In genomic region chr12:99331341-99331947, GRCm38 (mm10) we compare ENCODE assay signal across 12 mouse cellular contexts.
A peak's percentile ranks its signal among the peaks of the same experiment; 100 is the strongest.
DNase-seq lines count a peak whose midpoint lies in the region; ATAC-seq lines count a peak whose summit lies in the region.
"Had no signal": no experiment of that assay in that cellular context is flagged by ENCODE, and none has a peak within 500 bp of the region (broad histone marks: within the 10 kb centered on the region; RNA-seq: fewer than 3 reads in every experiment).

No protein-coding gene starts in this region.

- ATAC-seq in heart, embryonic 13.5 days (ENCODE audit: extremely low read depth, insufficient number of reproducible peaks, low FRiP score, low TSS enrichment): no peak
- ATAC-seq in liver, embryonic 12.5 days: peak; percentile 87
- ATAC-seq in hindbrain, embryonic 11.5 days (ENCODE audit: low FRiP score): no peak

- H3K27ac ChIP-seq in heart, embryonic 13.5 days (replicated peaks): peak overlapping the region; percentile 41; the same call in 1 of the 2 replicates
- H3K27ac ChIP-seq in liver, embryonic 12.5 days: peak overlapping the region; percentile 69; the same call in 1 of the 2 replicates
- no peak overlapping the region for H3K27ac ChIP-seq in hindbrain, embryonic 11.5 days (ENCODE audit: low read depth, low read length)

- peaks cover 74% of the 10 kb centered on the region for H3K4me1 ChIP-seq in heart, embryonic 13.5 days
- peaks cover 63% of the 10 kb centered on the region for H3K4me1 ChIP-seq in liver, embryonic 12.5 days
- peaks cover 27% of the 10 kb centered on the region for H3K4me1 ChIP-seq in hindbrain, embryonic 11.5 days (replicated peaks; ENCODE audit: control insufficient read depth, insufficient read depth, low read length)

- intact Hi-C loops in heart, postnatal 36 days (cut with DNase I): loop anchor here (5.0 kb wide), 1 partner anchor 39 kb away; no protein-coding TSS in a partner anchor

- no peak overlapping the region for H3K9ac ChIP-seq in heart, embryonic 13.5 days
- peak overlapping the region; percentile 36; the same call in 1 of the 2 replicates for H3K9ac ChIP-seq in liver, embryonic 12.5 days
- H3K9ac ChIP-seq in hindbrain, embryonic 11.5 days (ENCODE audit: low read depth, low read length): no peak overlapping the region
- H3K9ac ChIP-seq: forebrain, embryonic 12.5 days had no signal

- peaks cover 5% of the 10 kb centered on the region; the same call in 1 of the 2 replicates for H3K36me3 ChIP-seq in heart, embryonic 13.5 days
- H3K36me3 ChIP-seq in liver, embryonic 12.5 days: no peaks in the 10 kb centered on the region
- no peaks in the 10 kb centered on the region for H3K36me3 ChIP-seq in hindbrain, embryonic 11.5 days (ENCODE audit: control insufficient read depth, insufficient read depth, low read length)

- H3K9me3 ChIP-seq in heart, embryonic 13.5 days: no peaks in the 10 kb centered on the region
- H3K9me3 ChIP-seq in liver, embryonic 12.5 days (replicated peaks): no peaks in the 10 kb centered on the region
- H3K9me3 ChIP-seq in hindbrain, embryonic 11.5 days (ENCODE audit: control insufficient read depth, low read length): no peaks in the 10 kb centered on the region
- H3K9me3 ChIP-seq: forebrain, embryonic 12.5 days had no signal

- no peak overlapping the region for H3K4me3 ChIP-seq in heart, embryonic 13.5 days
- no peak overlapping the region for H3K4me3 ChIP-seq in liver, embryonic 12.5 days
- H3K4me3 ChIP-seq in hindbrain, embryonic 11.5 days (ENCODE audit: low read depth, low read length): no peak overlapping the region
- H3K4me3 ChIP-seq: forebrain, embryonic 12.5 days; myocyte had no signal

- no peak for DNase-seq in heart, postnatal 36 days
- DNase-seq in thymus, postnatal 0 days (ENCODE audit: low spot score): peak; percentile 65
- DNase-seq in thymus, adult 18-20 months: no peak
- peak; percentile 53 for DNase-seq in thymus, postnatal 14 days
- no peak for DNase-seq in gastrocnemius, postnatal 25 days
- no peak for DNase-seq in hindbrain, embryonic 11.5 days (ENCODE audit: low spot score)
- DNase-seq: heart, postnatal 14 days; kidney, adult 2 months had no signal

- H3K27me3 ChIP-seq in heart, embryonic 13.5 days (replicated peaks): no peaks in the 10 kb centered on the region
- no peaks in the 10 kb centered on the region for H3K27me3 ChIP-seq in liver, embryonic 12.5 days (replicated peaks)
- H3K27me3 ChIP-seq in hindbrain, embryonic 11.5 days (ENCODE audit: control insufficient read depth, insufficient read depth, low read length): no peaks in the 10 kb centered on the region
- H3K27me3 ChIP-seq: forebrain, embryonic 12.5 days had no signal

- 18% methylated on average over 5 of the region's 8 CpGs for WGBS in heart, embryonic 13.5 days
- WGBS in liver, embryonic 12.5 days (ENCODE audit: insufficient replicate concordance): 12% methylated on average over 7 of the region's 8 CpGs
- 42% methylated on average over 7 of the region's 8 CpGs for WGBS in hindbrain, embryonic 11.5 days

- 0 out of 2 replicates have a peak overlapping the region, but pooled peaks have one; percentile 6 for H3K4me2 ChIP-seq in heart, embryonic 13.5 days
- H3K4me2 ChIP-seq in liver, embryonic 12.5 days: peak overlapping the region; percentile 55
- H3K4me2 ChIP-seq in hindbrain, embryonic 11.5 days (replicated peaks; ENCODE audit: low read depth, low read length): no peak overlapping the region
- H3K4me2 ChIP-seq: forebrain, embryonic 12.5 days had no signal

Comparison
In these comparisons a context has a peak if more than half of its experiments do, and no peak if none do; other contexts are left out.
1. DNase-seq: peak in thymus, postnatal 0 days (single experiment) and thymus, postnatal 14 days (single experiment); none in heart, postnatal 36 days (0 of 2), thymus, adult 18-20 months (0 of 2), gastrocnemius, postnatal 25 days (single experiment) and hindbrain, embryonic 11.5 days (single experiment).